Mouse (Mus musculus) 416B (cell line): ENCODE measurements around the gene Gramd2.
A peak's percentile ranks its signal among the peaks of the same experiment; 100 is the strongest.
"Not testable (repeated sequence)": the region's sequence is repeated elsewhere in the genome, so short reads cannot be mapped to it uniquely, and the experiment has no call there.

ENCODE experiments used
- DNase-seq: peaks from one replicate; pipeline ENCODE4 v3.0.0; 2011; ENCODE audit warnings: low read depth

Gene Gramd2

DNA sequence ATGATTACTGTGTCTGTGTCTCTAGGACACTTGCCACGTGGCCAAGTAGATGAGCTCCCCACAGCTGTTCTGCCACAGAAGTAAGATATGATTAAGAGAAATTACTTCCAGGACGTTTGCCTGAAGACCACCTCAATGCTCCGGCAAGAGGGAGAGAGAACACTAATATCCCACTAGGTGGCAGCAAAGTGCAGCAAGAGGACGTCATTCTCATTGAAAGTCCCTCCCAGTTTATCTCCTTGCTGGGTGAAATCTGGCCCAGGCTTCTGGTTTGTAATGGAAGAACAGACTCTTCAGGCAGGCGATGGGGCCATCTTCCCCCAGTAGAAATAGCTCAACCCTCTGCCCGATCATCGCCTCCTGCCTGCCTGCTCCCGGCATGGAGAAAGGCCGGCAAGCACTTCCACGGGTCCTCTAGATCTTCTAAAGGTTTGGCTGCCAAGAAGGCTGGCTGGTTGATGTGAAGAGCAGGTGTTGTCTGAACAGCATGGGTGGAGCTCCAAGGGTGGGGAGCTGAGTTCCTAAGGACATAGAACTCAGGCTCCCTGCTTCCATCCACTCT is 43.2 kb downstream of the Gramd2 start:
- peak; percentile 91 for DNase-seq

DNA sequence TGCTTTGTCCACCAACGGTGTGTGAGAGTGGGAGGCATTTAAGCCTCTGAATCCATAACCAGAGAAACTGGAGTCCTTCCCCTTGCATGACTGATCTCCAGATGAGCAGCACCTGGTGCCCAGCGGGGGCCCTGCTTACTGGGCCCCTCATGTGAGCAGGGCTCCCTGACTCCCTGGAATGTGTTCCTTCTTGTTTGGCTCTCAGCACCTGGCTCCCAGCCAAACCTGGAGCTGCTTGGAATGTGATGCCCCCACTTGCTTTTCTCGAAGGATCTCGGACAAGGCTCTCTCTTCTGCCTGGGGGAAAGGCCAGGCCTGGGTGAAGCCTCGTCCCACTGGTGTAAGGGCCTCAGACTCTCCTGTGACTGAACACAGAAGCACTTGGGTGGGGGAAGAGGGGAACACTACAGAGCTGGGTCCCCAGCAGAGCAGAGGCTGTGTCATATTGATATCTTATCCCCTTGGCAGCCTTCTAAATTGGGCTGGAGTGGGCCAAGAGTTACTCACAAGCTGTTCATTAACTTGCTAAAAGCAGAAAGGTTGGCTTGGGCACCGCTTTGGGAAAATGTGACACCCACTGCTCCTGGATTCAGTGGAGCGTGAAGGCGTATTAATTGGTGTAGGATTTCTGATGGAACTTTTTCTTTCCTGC is 44.0 kb downstream of the Gramd2 start:
- no peak for DNase-seq

DNA sequence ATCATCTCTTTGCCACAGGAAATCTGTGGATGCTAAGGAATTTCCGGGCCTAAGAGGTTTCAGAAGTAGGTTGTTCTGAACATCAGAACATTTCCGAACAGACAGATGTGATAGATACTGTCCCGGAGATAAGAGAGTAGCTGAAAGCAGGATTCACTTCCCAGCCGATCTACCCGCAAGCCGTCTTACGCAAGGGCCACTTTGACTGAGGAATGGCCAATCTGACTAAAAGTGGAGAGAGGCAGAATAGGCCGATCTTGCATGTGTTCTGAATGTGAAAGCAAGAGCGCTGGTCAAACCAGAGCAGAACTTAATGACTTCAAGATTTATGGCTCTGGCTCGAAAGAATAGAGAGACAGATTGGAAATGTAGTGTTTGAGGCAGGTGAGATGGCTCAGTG is 45.6 kb downstream of the Gramd2 start:
- no peak for DNase-seq

DNA sequence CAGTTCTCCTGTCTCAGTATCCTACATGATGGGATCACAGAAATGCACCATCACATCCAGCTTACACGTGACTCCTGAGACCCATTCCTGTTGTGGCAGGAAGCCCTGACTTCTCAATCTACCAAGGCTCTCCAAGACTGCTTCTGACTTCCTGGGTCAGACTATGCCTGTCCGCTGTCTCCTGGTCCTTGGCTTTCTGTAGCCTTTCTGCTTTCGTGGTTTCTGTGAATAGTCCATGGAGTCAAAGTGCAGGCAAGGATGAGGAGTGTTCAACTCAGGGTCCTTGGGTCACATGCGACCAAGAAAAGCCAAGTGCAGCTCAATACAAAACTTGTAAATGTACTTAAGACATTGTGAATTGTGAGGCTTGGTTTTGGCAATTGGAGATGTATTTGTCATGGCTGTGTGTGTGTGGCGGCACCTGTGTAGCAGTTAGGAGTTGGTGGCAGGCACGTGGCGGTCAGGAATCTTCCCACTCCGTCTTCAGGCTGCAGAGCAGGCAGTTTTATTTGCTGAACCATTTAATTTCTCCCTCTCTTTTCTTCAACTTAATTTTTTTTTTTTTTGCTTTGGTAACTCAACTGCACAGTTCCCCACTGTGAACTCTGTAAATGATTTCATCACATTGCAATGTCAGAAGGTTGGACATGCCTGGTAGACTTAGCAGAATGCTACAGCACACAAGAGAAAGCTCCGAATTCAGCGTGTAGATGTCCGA is 47.8 kb downstream of the Gramd2 start:
- DNase-seq: no peak

DNA sequence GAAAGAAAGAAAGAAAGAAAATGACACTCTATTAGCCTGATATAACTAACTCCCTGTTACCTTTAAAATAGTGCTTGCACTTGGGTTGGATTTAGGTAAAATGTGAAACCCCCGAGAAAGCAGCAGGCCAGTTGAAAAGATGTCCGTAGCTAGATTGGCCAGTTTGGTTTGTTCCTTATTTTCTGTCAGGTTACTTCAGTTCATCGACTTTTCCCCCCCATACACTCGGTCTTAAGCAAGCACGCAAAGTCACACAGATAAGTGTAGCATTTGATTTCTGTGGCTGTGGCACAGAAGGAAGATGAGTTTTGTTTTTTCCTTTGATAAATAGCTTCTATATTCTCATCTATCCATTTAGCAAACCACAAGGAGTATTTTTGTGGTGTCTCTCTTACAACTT is 51.2 kb downstream of the Gramd2 start:
- DNase-seq: no peak

DNA sequence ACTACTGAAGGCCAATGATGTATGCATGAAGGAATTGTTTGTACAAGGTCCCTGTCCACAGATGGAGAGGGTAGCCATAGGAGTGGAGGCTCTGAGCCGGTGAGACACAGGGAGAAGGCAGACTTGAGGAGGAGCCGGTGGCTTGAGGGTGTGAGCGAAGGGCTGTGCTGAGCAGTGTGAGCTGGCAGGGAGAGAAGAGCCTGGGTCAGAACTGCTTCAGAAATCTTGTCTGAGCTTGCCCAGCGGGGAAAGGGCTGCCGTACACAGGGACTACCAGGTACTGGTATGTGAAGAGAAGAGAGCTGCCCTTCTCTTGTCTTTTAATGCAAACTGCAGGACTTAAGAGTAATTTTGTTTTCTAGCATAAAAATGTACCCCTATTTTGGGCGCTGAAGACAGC is 53.1 kb downstream of the Gramd2 start:
- no peak for DNase-seq

DNA sequence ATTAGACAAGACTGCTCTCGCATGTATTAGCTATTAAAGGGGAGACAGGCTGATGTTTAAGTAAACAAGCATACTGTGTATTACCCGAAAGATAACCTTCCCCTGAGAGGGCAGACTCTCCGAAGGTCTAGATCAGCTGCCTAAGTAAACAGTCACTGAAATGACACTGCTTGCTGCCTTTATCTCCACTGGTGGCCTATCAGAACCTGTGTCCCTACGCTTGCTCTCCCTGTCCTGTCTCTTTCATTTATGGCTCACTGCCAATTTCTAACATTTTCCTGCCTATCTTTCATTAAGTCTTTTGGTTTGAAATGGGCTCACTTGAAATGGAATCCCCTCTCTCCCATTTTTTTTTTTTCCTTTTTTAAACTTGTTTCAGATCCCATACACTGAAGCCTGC is 55.5 kb downstream of the Gramd2 start:
- no peak for DNase-seq

DNA sequence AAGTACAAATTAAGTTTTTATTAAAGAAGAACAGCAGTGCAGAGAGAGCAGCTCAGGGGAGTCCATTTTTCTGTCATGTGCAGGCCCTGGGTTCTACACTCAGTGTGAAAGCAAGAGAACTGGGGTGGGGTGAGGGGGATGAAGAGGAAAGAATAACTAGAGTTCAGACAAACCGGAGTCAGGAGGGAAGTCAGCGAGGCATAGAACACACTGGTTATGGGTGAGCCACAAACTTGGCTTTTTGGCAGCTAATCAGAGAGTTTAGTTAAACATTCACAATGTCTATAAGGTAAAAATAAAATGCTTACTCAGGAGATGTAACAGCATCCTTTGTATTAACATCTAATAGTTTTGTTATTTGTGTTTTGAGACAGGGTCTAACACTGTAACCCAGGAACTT is 60.6 kb downstream of the Gramd2 start:
- DNase-seq: no peak

DNA sequence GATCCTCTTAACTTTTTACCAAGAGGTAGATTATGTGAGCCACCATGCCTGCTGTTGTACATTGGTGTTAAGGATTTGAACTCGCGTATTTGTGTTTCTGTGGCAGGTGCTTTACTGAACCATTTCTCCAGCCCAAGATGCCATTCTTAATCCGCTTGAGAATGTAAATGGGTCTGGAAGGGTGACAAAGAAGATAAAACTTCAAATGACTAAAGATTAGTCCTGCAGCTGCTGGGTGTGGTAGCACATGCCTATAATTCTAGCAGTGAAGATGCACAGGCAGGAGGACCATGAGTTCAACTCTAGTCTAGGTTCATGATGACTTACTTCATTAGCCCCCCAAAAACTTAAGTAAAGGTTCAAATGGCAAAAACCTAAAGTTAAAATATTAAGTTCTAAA is 64.0 kb downstream of the Gramd2 start:
- DNase-seq: no peak

DNA sequence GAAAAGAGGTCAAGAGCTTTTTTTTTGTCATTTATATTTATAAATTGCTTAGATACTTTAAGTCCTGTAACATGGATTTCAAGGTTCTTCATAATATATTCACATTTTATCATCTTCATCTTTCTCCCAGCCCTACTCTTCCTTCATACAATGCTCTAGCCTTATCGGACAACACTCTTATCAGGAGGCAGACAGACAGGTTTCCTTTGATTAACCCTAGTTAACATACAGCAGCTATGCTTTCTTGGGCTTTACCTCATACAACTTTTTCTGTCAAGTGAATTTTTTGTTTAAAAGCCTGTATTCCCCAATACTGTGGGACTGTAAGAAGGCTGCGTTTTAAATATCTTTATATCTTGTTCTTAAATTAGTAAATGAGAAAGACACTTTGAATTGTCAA is 68.4 kb downstream of the Gramd2 start:
- no peak for DNase-seq

DNA sequence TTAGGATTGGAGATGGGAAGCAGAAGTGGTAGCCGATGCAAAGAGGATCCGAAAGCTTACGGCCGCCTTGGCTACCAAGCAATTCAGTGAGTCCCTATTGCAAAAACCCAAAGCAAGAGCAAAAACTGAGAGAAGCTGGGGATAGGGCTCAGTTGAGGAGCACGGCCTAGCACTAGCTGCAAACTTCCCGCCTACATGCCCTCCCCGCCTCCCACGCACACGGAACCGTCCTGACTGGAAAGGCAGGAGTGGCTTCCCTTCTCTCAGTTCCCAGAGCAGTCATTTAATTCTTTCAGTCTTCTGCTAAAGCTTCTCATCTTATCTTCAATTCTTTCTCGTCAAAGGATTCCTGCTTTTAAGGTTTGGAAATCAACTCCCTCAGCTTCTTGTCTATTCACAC is 69.0 kb downstream of the Gramd2 start:
- no peak for DNase-seq

DNA sequence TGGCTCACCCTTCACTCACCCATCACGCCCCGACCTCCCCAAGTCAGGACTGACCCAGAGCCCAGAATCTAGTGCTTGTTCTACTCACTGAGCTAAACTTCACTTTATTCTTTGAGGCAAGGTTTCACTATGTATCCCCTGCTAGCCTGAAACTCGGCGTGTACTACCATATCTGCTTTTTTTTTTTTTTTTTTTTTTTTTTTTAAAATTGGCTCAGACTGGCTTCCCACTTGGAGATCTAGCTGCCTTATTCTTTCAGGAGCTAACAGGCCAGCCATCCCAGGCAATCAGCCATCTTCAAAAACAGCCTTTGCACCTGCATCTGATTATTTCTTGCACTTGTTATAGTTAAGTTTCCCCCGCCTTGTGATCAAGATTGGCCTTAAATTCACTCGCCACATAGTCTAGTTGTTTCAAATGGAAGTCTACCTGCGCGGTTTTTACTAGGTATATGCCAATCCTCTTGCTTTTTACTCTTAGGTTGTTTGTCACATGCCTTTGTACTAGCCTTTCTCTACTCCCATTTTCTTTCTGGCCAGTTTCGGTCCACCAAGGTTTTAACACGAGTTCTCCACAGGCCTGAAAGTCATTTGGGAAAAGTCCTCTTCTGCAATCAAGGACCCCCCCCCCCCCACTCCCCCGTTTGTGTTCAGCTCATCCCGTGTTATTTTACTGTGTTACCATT is 69.8 kb downstream of the Gramd2 start:
- peak; percentile 35 for DNase-seq

DNA sequence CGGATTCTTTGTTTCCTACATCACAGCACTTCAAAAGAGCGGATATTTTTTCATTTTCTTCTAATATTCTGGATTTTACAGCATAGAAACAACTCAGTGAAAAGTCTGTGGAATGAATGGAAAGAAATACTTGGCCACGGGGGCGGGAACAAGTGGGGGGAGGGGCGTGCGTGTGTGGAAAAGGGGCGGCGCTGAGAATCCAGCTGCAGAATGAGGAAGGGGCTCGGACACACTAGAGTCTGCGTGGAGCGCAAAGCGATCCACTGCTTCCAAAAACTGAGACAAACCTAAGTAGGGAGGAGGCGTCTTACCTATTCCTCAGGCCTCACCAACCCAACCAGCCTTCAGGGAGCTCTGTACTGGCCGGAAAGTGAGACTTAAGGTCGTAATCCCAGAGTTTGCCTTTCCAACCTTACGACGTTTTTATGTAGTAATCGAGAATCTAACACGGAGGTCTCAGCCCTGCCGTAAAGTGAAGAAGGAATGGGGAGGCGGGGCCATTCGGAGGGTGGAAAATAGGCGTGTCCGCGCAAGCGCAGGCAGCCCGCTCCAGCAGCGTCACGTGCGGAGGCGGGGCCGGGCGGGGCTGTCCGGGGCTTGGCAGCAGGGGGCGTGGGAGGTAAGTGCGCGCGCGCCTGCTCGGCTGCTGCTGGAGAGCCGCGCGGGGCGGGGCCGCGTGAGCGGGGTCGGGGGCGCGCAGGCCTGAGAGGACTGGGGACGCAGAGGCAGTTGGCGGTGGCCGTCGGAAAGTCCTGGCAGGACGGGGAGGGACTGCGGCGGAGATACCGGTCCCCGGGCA is 70.5 kb downstream of the Gramd2 start, which contains the start of the genes Senp8 and Myo9a:
Gene Senp8 (minus strand): TSS at position 444 of the 799 bp plus-strand sequence.
Gene Myo9a (plus strand): TSS at position 630 of the 799 bp plus-strand sequence.
- peak; percentile 99 for DNase-seq

DNA sequence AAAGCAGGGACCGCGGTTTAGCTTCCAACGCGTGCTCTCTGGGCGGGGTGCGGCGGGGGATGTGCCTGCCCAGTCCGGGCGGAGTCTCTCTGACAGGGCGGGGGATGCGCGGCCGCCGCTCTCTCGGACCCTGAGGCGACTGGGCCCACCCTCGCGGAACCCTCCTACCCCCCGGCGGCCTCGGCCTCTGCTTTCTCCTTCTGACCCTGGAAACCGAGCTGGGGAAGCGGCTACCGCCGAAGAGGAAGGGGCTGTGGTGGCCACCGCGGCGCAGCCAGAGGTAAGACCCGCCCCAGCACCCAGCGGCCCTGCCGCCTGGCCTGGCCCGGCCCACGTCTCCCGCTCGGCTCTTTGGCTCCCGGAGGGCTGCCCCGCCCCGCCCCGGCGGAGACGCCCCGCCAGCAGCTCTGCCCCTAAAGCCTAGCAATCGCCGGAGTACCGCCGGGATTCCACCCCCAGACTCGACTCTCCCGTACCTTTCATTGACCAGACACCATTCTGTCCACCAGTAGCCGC is 71.2 kb downstream of the Gramd2 start:
- DNase-seq: peak; percentile 83

DNA sequence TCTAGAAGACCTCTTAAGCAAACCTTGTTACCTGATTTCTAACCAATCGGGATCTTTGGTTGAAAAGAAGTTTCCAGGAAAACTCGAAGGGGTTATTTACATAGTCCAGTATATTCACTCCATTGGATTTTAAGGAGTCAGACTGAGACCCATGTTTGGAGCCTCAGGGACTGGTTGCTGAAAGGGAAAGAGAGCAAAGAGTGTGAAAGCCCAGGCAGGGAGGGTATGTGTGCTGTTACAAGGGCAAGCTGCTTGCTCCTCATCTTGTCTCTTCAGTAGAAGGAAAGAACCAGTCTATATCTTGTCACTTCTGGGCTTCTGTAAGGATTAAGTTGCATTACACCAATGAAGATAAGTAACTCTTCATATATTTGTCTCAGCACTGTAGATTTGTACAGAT is 72.0 kb downstream of the Gramd2 start:
- DNase-seq: peak; percentile 26

DNA sequence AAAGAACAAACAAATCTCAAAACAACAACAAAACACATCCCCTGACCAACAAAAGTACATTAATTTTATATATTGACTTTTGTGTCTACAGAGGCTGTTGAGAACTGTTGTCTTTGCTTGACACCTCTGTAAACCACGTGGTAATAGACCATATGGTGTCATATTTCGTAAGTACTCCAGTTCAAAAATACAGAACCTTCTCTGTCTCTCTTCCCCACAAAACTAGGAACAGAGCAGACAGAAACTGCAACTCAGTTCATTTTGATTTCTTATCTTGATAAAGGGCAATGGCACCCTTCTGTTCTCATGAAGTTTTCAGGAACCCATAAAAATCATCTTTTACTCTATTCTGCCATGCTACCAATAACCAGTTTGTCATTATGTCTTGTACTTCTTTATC is 75.3 kb downstream of the Gramd2 start:
- peak; percentile 76 for DNase-seq

DNA sequence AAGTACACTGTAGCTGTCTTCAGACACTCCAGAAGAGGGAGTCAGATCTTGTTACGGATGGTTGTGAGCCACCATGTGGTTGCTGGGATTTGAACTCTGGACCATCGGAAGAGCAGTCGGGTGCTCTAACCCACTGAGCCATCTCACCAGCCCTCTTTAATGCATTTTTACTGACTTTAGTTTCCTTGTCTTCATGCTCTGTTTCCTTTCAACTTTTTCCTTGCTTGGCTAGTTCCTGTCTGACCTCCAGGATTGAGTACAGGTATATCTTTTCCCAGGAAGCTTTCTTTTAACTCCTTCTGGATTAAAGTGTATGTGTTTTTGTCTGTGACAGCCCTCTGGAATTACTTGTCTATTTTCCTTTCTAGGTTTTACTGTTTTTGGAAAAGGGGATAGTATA is 77.1 kb downstream of the Gramd2 start:
- not testable (repeated sequence) for DNase-seq

DNA sequence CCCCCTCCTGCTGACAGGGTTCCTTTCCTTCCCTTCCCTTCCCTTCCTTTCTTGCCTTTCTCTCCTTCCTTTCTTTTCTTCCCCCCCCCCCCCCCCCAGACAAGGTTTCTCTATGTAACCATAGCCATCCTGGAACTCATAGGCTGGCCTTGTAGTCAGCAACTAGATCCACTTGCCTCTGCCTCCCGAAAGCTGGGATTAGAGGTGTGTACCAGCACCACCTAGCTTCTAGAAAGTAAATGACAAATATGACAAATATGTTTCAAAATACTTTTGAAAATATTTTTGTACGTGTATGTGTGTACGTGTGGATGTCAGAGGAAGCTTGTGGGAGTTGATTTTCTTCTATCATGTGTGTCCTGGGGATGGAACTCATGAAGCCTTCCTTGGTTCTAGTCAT is 80.6 kb downstream of the Gramd2 start:
- DNase-seq: peak; percentile 76

DNA sequence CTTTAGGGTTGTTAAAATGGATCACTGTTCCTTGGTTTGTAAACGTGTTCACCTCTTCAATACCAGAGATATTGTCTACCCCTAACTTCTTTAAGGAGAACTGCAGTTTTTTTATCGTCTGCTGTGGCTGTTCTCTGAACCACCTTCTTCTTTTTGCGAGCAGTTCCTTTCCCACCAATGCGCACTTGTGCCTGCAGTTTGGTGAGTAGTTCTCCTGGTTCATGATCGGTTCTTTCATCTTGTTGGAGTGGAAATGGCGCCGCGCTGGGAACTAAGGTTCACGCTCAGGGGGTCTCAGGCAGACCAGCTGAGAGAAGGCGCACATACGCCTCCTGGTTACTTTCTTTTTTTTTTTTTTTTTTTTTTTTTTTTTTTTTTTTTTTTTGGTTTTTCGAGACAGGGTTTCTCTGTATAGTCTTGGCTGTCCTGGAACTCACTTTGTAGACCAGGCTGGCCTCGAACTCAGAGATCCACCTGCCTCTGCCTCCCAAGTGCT is 87.1 kb downstream of the Gramd2 start:
- DNase-seq: not testable (repeated sequence)
